Mouse (Mus musculus): ENCODE results near the gene Plcl2. TPM values are rescaled to one million over a fixed set of nuclear protein-coding genes. Genes with fewer than 3 reads are reported as not detected.
A peak's percentile ranks its signal among the peaks of the same experiment; 100 is the strongest.
"Not testable (repeated sequence)": the region's sequence is repeated elsewhere in the genome, so short reads cannot be mapped to it uniquely, and the experiment has no call there.

Gene Plcl2
- polyA plus RNA-seq, 1 experiment from 2014 or later, result 10.4 TPM

DNA sequence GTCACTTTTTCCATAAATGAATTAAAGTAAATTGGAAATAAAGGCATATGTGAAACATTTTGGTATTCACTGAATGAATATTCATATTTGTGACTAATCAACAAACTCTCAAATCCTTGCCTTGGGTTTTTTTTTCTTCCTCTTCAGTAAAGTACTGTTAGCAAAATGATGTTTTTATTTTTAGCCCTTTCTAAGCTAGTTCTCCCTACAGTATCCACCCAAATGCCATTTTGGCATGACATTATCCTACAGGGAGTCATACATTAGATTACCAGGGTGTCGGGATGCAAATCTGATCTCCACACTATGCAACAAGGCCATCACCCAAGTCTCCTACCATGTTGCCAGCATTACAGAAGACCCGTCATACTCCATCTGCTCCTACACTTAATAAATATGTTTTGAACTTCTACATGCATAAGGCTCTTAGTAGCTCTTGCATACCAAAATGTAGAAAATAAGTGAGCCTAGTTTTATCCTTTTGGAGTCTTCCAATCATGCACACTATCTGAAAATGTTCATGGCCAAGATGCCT, 131.9 kb downstream of the Plcl2 start:
- Histone ChIP-seq H3K9ac (ENCODE audit: low read length) (no peak overlapping the region), H3K36me3 (ENCODE audit: control insufficient read depth, insufficient read depth, low read length) (no peaks in the 10 kb centered on the region), H3K27me3 (replicated peaks; ENCODE audit: control insufficient read depth, insufficient read depth, low read length) (no peaks in the 10 kb centered on the region), H3K9me3 (replicated peaks; ENCODE audit: control insufficient read depth, low read length) (no peaks in the 10 kb centered on the region), H3K4me1 (ENCODE audit: control insufficient read depth, insufficient read depth, low read length) (peaks cover 8% of the 10 kb centered on the region), H3K4me3 (ENCODE audit: low read depth, low read length) (no peak overlapping the region), H3K4me2 (ENCODE audit: low read length) (no peak overlapping the region), H3K27ac (ENCODE audit: low read depth, low read length) (no peak overlapping the region)
- DNase-seq (ENCODE audit: low spot score), result no peak
- no peak; the same call in 1 of the 2 replicates for ATAC-seq
- 76% methylated on average over 2 of the region's 2 CpGs for whole genome bisulfite sequencing

DNA sequence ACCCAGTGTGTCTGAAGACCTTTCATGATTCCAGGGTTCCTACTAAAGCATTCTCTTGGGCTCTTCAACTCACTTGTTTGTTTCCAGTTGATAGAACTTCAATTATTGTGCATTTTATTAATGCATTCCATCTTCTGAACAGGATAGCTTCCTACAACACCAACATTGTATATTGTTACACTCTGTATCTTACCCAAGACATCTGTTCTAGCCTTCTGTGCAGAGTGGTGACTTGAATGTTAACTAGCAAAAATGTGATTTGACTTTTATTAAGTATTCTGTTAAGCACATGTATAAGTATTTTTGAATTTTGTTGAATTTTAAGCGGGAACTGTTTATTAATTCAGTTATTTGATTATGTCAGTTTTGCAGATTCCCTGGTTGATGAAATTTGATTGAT, 132.7 kb downstream of the Plcl2 start:
- Histone ChIP-seq H3K9ac (ENCODE audit: low read length) (no peak overlapping the region), H3K27me3 (replicated peaks; ENCODE audit: control insufficient read depth, insufficient read depth, low read length) (no peaks in the 10 kb centered on the region), H3K4me1 (ENCODE audit: control insufficient read depth, insufficient read depth, low read length) (peaks cover 8% of the 10 kb centered on the region), H3K36me3 (ENCODE audit: control insufficient read depth, insufficient read depth, low read length) (0 out of 2 replicates have a peak, but pooled peaks cover 1% of the 10 kb centered on the region), H3K4me2 (ENCODE audit: low read length) (no peak overlapping the region), H3K4me3 (ENCODE audit: low read depth, low read length) (no peak overlapping the region), H3K27ac (ENCODE audit: low read depth, low read length) (no peak overlapping the region), H3K9me3 (replicated peaks; ENCODE audit: control insufficient read depth, low read length) (no peaks in the 10 kb centered on the region)
- WGBS, result 100% methylated on average over 1 of the region's 1 CpGs
- peak; percentile 62; the same call in 1 of the 2 replicates for ATAC-seq
- DNase-seq (ENCODE audit: low spot score), result peak; percentile 28

GRCm38 (mm10) chr17:50643356-50643755, 134.2 kb downstream of the Plcl2 start:
- WGBS, result 70% methylated on average over 6 of the region's 6 CpGs
- Histone ChIP-seq H3K9ac (ENCODE audit: low read length) (no peak overlapping the region), H3K27ac (ENCODE audit: low read depth, low read length) (0 out of 2 replicates have a peak overlapping the region, but pooled peaks have one; percentile 21), H3K36me3 (ENCODE audit: control insufficient read depth, insufficient read depth, low read length) (0 out of 2 replicates have a peak, but pooled peaks cover 2% of the 10 kb centered on the region), H3K4me3 (ENCODE audit: low read depth, low read length) (no peak overlapping the region), H3K4me1 (ENCODE audit: control insufficient read depth, insufficient read depth, low read length) (peaks cover 8% of the 10 kb centered on the region), H3K9me3 (replicated peaks; ENCODE audit: control insufficient read depth, low read length) (no peaks in the 10 kb centered on the region), H3K4me2 (ENCODE audit: low read length) (no peak overlapping the region), H3K27me3 (replicated peaks; ENCODE audit: control insufficient read depth, insufficient read depth, low read length) (no peaks in the 10 kb centered on the region)
- ATAC-seq (peak; percentile 33; the same call in 1 of the 2 replicates), DNase-seq (ENCODE audit: low spot score) (no peak)

- H3K9me3 ChIP-seq (replicated peaks; ENCODE audit: control insufficient read depth, low read length), result no peaks in the 10 kb centered on the region
- peaks cover 8% of the 10 kb centered on the region for H3K4me1 ChIP-seq (ENCODE audit: control insufficient read depth, insufficient read depth, low read length)
- DNase-seq (ENCODE audit: low spot score) (peak; percentile 60), ATAC-seq (peak; percentile 68; the same call in 1 of the 2 replicates)
- 0 out of 2 replicates have a peak, but pooled peaks cover 2% of the 10 kb centered on the region for H3K36me3 ChIP-seq (ENCODE audit: control insufficient read depth, insufficient read depth, low read length)
- WGBS, result 8% methylated on average over 6 of the region's 6 CpGs
- peak overlapping the region; percentile 20; the same call in 1 of the 2 replicates for H3K4me2 ChIP-seq (ENCODE audit: low read length)
- no peak overlapping the region for H3K27ac ChIP-seq (ENCODE audit: low read depth, low read length)
- no peaks in the 10 kb centered on the region for H3K27me3 ChIP-seq (replicated peaks; ENCODE audit: control insufficient read depth, insufficient read depth, low read length)
- no peak overlapping the region for H3K9ac ChIP-seq (ENCODE audit: low read length)
- H3K4me3 ChIP-seq (ENCODE audit: low read depth, low read length), result no peak overlapping the region
Observed at GRCm38 (mm10) chr17:50643989-50644388, 134.8 kb downstream of the Plcl2 start.

- not testable (repeated sequence) for H3K36me3 ChIP-seq (ENCODE audit: control insufficient read depth, insufficient read depth, low read length); DNase-seq (ENCODE audit: low spot score); H3K4me3 ChIP-seq (ENCODE audit: low read depth, low read length); H3K27me3 ChIP-seq (replicated peaks; ENCODE audit: control insufficient read depth, insufficient read depth, low read length); H3K27ac ChIP-seq (ENCODE audit: low read depth, low read length); H3K9me3 ChIP-seq (replicated peaks; ENCODE audit: control insufficient read depth, low read length); H3K4me1 ChIP-seq (ENCODE audit: control insufficient read depth, insufficient read depth, low read length); ATAC-seq; H3K4me2 ChIP-seq (ENCODE audit: low read length); H3K9ac ChIP-seq (ENCODE audit: low read length)
- 96% methylated on average over 4 of the region's 4 CpGs for WGBS
Observed at GRCm38 (mm10) chr17:50648141-50648540, 138.9 kb downstream of the Plcl2 start.

GRCm38 (mm10) chr17:50648757-50649419, 139.7 kb downstream of the Plcl2 start:
- Histone ChIP-seq H3K4me3 (ENCODE audit: low read depth, low read length) (no peak overlapping the region), H3K27ac (ENCODE audit: low read depth, low read length) (no peak overlapping the region), H3K27me3 (replicated peaks; ENCODE audit: control insufficient read depth, insufficient read depth, low read length) (no peaks in the 10 kb centered on the region), H3K9me3 (replicated peaks; ENCODE audit: control insufficient read depth, low read length) (no peaks in the 10 kb centered on the region), H3K4me1 (ENCODE audit: control insufficient read depth, insufficient read depth, low read length) (peaks cover 3% of the 10 kb centered on the region; the same call in 1 of the 2 replicates), H3K9ac (ENCODE audit: low read length) (no peak overlapping the region), H3K36me3 (ENCODE audit: control insufficient read depth, insufficient read depth, low read length) (0 out of 2 replicates have a peak, but pooled peaks cover 2% of the 10 kb centered on the region), H3K4me2 (ENCODE audit: low read length) (no peak overlapping the region)
- ATAC-seq (no peak), DNase-seq (ENCODE audit: low spot score) (no peak)
- WGBS, result 91% methylated on average over 6 of the region's 6 CpGs

DNA sequence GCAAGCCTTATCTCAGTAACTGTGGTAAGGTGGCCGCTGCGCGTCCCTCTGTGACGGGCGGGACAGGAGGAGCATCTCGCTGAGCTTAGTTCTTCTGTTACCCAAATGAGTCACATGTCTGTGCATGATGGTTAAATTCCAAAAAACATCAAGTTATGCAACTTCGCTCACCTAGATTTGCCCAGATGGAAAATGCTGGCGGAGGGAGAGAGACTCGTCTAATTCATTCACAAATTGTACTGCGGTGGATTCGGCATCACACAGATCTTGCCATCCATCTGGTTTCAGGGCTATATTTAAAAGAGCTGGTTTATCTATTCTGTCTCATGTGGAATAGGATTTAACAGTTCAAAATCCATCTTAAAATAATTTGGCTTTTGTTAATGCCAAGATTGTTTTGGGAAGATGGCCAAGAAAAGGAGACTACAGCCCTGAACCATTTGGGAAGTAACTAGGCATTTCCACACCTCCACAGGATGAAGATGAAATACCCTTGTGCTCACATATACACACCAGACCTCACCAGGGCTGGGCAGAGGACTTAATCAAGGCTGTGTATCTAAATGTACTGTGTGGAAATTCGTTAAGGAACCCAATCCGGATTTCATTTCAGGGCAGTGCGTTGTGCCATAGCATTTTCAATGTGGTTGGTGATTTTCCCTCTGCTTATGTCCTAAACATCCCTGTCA, 141.5 kb downstream of the Plcl2 start:
- no peaks in the 10 kb centered on the region for H3K27me3 ChIP-seq (replicated peaks; ENCODE audit: control insufficient read depth, insufficient read depth, low read length)
- WGBS, result 82% methylated on average over 14 of the region's 14 CpGs
- DNase-seq (ENCODE audit: low spot score), result peak; percentile 60
- no peaks in the 10 kb centered on the region for H3K9me3 ChIP-seq (replicated peaks; ENCODE audit: control insufficient read depth, low read length)
- 0 out of 2 replicates have a peak, but pooled peaks cover 2% of the 10 kb centered on the region for H3K36me3 ChIP-seq (ENCODE audit: control insufficient read depth, insufficient read depth, low read length)
- no peak overlapping the region for H3K27ac ChIP-seq (ENCODE audit: low read depth, low read length)
- H3K4me1 ChIP-seq (ENCODE audit: control insufficient read depth, insufficient read depth, low read length), result no peaks in the 10 kb centered on the region
- H3K4me3 ChIP-seq (ENCODE audit: low read depth, low read length), result no peak overlapping the region
- no peak overlapping the region for H3K4me2 ChIP-seq (ENCODE audit: low read length)
- ATAC-seq, result peak; percentile 78; the same call in 1 of the 2 replicates
- no peak overlapping the region for H3K9ac ChIP-seq (ENCODE audit: low read length)

DNA sequence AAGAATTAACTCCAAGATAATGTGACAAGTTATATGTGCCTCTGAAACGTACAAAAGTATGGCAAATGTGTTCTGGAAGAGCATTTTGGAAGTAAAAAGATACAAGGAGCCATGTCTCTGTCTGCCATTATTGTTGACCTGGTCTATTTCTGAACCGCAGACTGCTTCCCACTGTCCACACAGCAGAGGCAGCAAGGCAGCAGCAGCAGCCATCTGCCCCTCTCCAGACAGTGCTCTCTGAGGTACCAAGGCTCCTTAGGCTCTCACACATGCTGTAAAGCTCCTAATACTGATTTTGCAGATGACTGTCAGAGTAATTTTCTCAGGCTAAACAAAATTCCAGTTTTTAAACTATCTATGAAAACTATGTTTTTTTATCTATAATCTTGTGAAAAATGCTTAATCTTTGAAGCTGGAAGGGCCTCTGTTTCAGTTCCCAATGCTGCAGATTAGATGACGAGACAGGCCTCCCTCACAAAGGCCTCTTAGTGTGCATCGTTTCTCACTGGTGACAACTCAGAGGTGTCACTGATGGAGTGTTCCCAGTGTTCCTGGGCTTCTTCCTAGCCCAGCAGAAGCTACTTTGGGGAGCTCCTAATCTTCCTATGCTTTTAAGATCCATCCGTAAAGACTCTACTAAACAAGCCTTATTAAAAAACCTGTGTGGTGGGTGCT, 145.7 kb downstream of the Plcl2 start:
- ATAC-seq (no peak), DNase-seq (ENCODE audit: low spot score) (no peak)
- Histone ChIP-seq H3K36me3 (ENCODE audit: control insufficient read depth, insufficient read depth, low read length) (no peaks in the 10 kb centered on the region), H3K4me2 (ENCODE audit: low read length) (no peak overlapping the region), H3K27me3 (replicated peaks; ENCODE audit: control insufficient read depth, insufficient read depth, low read length) (no peaks in the 10 kb centered on the region), H3K4me3 (ENCODE audit: low read depth, low read length) (no peak overlapping the region), H3K9me3 (replicated peaks; ENCODE audit: control insufficient read depth, low read length) (no peaks in the 10 kb centered on the region), H3K9ac (ENCODE audit: low read length) (no peak overlapping the region), H3K4me1 (ENCODE audit: control insufficient read depth, insufficient read depth, low read length) (no peaks in the 10 kb centered on the region), H3K27ac (ENCODE audit: low read depth, low read length) (no peak overlapping the region)
- WGBS, result 64% methylated on average over 5 of the region's 5 CpGs
